Mouse (Mus musculus) embryonic facial prominence, embryonic 13.5 days (tissue): Measurements from ENCODE around the gene Uggt1. TPM values are rescaled to one million over a fixed set of nuclear protein-coding genes. Genes with fewer than 3 reads are reported as not detected.

Source experiments
- ATAC-seq: fragments of 200-750 bp; cut with Nextera tagmentation; 2 replicates; pipeline ENCODE4 v1.8.0; 2017; ENCODE audit warnings: low read depth; ENCODE audit not compliant: insufficient number of reproducible peaks, insufficient read depth, low FRiP score, low TSS enrichment
- H3K27ac ChIP-seq: fragments of 300-500 bp; sonication (generic); 2 replicates; pipeline ENCODE4 v1.5.1; 2015; ENCODE audit warnings: moderate library complexity, mild to moderate bottlenecking, inconsistent platforms
- H3K27me3 ChIP-seq: fragments of 300-500 bp; sonication (generic); 2 replicates; pipeline ENCODE4 v1.6.1; 2015; ENCODE audit warnings: mild to moderate bottlenecking, inconsistent platforms
- H3K36me3 ChIP-seq: fragments of 300-500 bp; sonication (generic); 2 replicates; pipeline ENCODE4 v1.6.1; 2015; ENCODE audit warnings: mild to moderate bottlenecking, inconsistent platforms
- H3K4me1 ChIP-seq: fragments of 300-500 bp; sonication (generic); 2 replicates; pipeline ENCODE4 v1.6.1; 2015; ENCODE audit warnings: inconsistent platforms
- H3K4me2 ChIP-seq: fragments of 300-500 bp; sonication (generic); 2 replicates; pipeline ENCODE4 v1.6.1; 2015; ENCODE audit warnings: moderate library complexity, mild to moderate bottlenecking, inconsistent platforms
- H3K4me3 ChIP-seq: fragments of 300-500 bp; sonication (generic); 2 replicates; pipeline ENCODE4 v1.5.1; 2015; ENCODE audit warnings: mild to moderate bottlenecking, inconsistent platforms
- H3K9ac ChIP-seq: fragments of 300-500 bp; sonication (generic); 2 replicates; pipeline ENCODE4 v1.6.1; 2015; ENCODE audit warnings: mild to moderate bottlenecking, inconsistent platforms
- H3K9me3 ChIP-seq: fragments of 300-500 bp; sonication (generic); 2 replicates; pipeline ENCODE4 v1.6.1; 2016; ENCODE audit warnings: inconsistent platforms
- WGBS: fragments of 180-500 bp; shearing (Covaris S2); methylation state at CpG from one replicate; pipeline ENCODE4 v1.1.7; 2015; ENCODE audit warnings: mixed read lengths; 5-methylcytosine and 5-hydroxymethylcytosine counted together
- polyA plus RNA-seq: library from polyadenylated mRNA; unstranded; fragments of >200 nt; fragmentation: Nextera tagmentation; extraction: Ambion mirVana; gene quantifications from 2 replicates; pipeline ENCODE4 v1.2.1, GENCODE M21; 2015

Gene Uggt1
- polyA plus RNA-seq, 1 experiment from 2014 or later = 54.4 TPM

GRCm38 (mm10) chr1:36254635-36255360 lies 10.3 kb upstream of the Uggt1 start:
- WGBS = 6% methylated on average over 25 of the region's 25 CpGs
- peak overlapping the region; percentile 51 for H3K4me2 ChIP-seq
- H3K4me3 ChIP-seq = peak overlapping the region; percentile 25
- H3K36me3 ChIP-seq = no peaks in the 10 kb centered on the region
- peaks cover 10% of the 10 kb centered on the region for H3K4me1 ChIP-seq
- peaks cover 5% of the 10 kb centered on the region; the same call in 1 of the 2 replicates for H3K9me3 ChIP-seq
- H3K9ac ChIP-seq = peak overlapping the region; percentile 54
- peaks cover 35% of the 10 kb centered on the region for H3K27me3 ChIP-seq
- peak overlapping the region; percentile 28; the same call in 1 of the 2 replicates for H3K27ac ChIP-seq
- ATAC-seq = no peak

GRCm38 (mm10) chr1:36252791-36253190 lies 8.3 kb upstream of the Uggt1 start:
- Histone ChIP-seq H3K9me3 (peaks cover 3% of the 10 kb centered on the region; the same call in 1 of the 2 replicates), H3K27me3 (peaks cover 35% of the 10 kb centered on the region), H3K9ac (no peak overlapping the region), H3K4me2 (no peak overlapping the region), H3K36me3 (no peaks in the 10 kb centered on the region), H3K4me1 (peaks cover 10% of the 10 kb centered on the region), H3K27ac (no peak overlapping the region), H3K4me3 (no peak overlapping the region)
- WGBS = 8% methylated on average over 6 of the region's 6 CpGs
- ATAC-seq = no peak; the same call in 1 of the 2 replicates

DNA sequence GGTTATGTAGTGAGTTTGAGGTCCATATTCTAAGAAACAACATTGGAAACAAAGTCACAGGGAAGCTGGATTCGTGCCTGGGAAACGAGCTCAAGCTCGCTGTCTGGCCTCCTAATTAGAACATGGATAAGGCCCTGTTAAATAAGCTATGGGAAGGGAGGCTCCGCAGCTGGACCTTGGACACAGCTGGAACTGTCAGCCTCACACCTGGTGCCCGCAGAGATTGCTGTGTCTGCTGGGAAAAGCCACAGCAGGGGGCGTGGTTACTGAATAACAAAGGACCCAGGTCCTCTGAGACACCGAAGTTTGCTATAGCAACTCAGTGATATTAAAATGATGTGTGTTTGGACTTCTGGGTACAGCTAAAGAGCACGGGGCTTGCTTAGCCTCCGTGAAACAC lies 6.9 kb upstream of the Uggt1 start:
- no peak overlapping the region for H3K9ac ChIP-seq
- H3K9me3 ChIP-seq = peaks cover 2% of the 10 kb centered on the region; the same call in 1 of the 2 replicates
- no peak overlapping the region for H3K27ac ChIP-seq
- 12% methylated on average over 9 of the region's 9 CpGs for WGBS
- H3K4me2 ChIP-seq = no peak overlapping the region
- no peak overlapping the region for H3K4me3 ChIP-seq
- H3K27me3 ChIP-seq = peaks cover 32% of the 10 kb centered on the region
- H3K36me3 ChIP-seq = no peaks in the 10 kb centered on the region
- ATAC-seq = no peak
- H3K4me1 ChIP-seq = peaks cover 10% of the 10 kb centered on the region

DNA sequence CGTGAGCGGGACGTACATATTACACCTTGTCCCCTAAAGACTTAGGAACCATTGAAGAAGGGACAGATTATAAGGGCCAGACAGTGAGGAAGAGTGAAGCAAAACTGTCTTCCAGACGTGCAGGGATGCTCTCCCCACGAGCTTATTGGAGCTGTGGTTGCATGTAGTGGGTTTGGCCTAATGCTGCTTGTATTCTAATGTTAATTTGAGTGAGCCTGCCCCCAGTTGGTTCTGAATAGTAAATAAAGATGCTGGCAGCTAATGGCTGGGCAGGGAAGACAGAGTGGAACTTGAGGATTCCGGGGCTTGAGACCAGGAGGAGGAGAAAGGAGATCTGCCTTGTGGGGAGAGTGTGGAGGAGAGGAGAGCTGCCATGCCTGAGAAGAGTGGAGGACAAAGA lies 2.2 kb upstream of the Uggt1 start:
- no peaks in the 10 kb centered on the region for H3K36me3 ChIP-seq
- no peak overlapping the region for H3K4me3 ChIP-seq
- H3K27me3 ChIP-seq = no peaks in the 10 kb centered on the region
- H3K9me3 ChIP-seq = no peaks in the 10 kb centered on the region
- H3K4me1 ChIP-seq = peaks cover 16% of the 10 kb centered on the region
- 55% methylated on average over 6 of the region's 6 CpGs for WGBS
- no peak overlapping the region for H3K27ac ChIP-seq
- H3K9ac ChIP-seq = no peak overlapping the region
- H3K4me2 ChIP-seq = no peak overlapping the region
- ATAC-seq = no peak

DNA sequence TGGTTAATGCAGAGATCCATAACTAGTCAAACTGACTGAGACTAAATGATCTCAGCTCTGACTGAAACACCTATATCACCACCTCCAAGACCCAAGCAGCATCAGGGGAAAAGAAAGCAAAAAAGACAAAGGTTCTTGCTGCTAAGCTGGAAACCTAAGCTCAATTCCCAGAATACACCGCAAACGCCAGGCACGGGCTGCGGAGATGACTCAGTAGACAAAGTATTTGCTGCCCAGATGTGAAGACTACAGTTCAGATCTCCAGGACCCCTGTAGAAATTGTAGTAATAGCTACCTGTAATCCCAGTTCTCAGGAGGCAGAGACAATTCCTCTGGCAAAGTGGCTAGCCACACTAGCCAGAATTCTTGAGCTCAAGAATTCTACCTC lies 302 bp upstream of the Uggt1 start:
- Histone ChIP-seq H3K27me3 (no peaks in the 10 kb centered on the region), H3K27ac (no peak overlapping the region), H3K4me3 (no peak overlapping the region), H3K4me1 (peaks cover 17% of the 10 kb centered on the region), H3K9ac (no peak overlapping the region; the same call in 1 of the 2 replicates), H3K9me3 (no peaks in the 10 kb centered on the region), H3K36me3 (no peaks in the 10 kb centered on the region), H3K4me2 (peak overlapping the region; percentile 78)
- WGBS = 90% methylated on average over 4 of the region's 4 CpGs
- no peak for ATAC-seq

DNA sequence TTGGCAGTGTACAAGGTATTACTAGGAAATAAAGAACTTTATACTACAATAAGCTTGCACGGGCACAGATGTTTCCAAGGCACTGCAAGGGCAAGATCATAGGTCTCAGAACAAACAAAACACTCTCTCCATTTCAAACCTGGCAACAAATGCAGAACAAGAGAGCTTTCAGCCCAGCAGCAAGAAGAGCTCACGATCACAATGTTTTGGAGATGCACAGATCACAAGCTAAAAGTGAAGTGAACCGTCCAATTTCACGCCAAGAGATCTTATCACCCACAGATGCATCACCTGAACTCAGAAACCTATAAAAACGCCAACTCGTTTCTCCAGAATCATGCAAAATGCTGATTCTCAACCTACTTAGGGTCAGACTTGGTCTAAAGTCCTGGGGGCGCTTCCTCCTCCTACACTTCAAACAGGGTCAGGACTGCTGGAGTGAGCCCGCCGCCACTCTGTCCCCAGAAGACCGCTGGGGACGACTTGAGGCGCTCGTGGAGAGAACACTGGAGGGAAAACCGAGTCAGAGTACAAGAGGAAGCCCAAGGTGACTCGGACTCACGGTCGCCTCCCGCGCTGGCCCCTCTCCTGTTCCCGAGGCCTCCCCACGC lies 968 bp downstream of the Uggt1 start:
- peak overlapping the region; percentile 78 for H3K27ac ChIP-seq
- H3K36me3 ChIP-seq = no peaks in the 10 kb centered on the region
- H3K4me2 ChIP-seq = peak overlapping the region; percentile 78
- no peaks in the 10 kb centered on the region for H3K9me3 ChIP-seq
- no peaks in the 10 kb centered on the region for H3K27me3 ChIP-seq
- peak overlapping the region; percentile 96 for H3K4me3 ChIP-seq
- peaks cover 17% of the 10 kb centered on the region for H3K4me1 ChIP-seq
- ATAC-seq = peak; percentile 49; the same call in 1 of the 2 replicates
- 2% methylated on average over 21 of the region's 21 CpGs for WGBS
- peak overlapping the region; percentile 91 for H3K9ac ChIP-seq

DNA sequence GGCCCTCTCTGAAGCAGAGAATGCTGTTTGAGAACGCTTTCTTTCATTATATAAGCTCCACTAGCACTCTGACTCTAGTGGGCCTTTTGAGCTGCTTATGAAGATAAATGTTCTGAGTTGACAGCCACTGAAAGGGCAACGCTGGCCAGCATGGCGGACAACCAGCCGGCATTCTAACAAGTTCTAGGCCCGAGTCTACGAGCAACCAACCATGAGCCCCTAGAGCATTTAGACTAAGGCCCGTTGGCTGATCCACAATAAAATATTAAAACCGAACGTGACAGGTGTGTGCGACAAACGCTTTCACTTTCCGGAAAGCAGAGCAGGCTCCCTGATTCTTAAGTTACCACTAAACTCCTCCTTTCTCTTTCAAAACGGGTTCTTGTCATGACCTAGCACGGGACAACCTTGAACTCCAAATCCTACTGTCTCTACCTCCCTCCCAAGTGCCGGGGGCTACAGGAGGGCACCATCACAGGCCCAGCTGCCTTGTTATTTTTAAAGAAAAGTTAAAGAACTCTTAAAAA lies 2.6 kb downstream of the Uggt1 start:
- H3K4me1 ChIP-seq = peaks cover 17% of the 10 kb centered on the region
- H3K9me3 ChIP-seq = no peaks in the 10 kb centered on the region
- 0 out of 2 replicates have a peak overlapping the region, but pooled peaks have one; percentile 32 for H3K9ac ChIP-seq
- 91% methylated on average over 15 of the region's 15 CpGs for WGBS
- peaks cover 2% of the 10 kb centered on the region; the same call in 1 of the 2 replicates for H3K36me3 ChIP-seq
- H3K27me3 ChIP-seq = no peaks in the 10 kb centered on the region
- no peak overlapping the region for H3K4me3 ChIP-seq
- no peak overlapping the region for H3K4me2 ChIP-seq
- no peak overlapping the region for H3K27ac ChIP-seq
- ATAC-seq = no peak

DNA sequence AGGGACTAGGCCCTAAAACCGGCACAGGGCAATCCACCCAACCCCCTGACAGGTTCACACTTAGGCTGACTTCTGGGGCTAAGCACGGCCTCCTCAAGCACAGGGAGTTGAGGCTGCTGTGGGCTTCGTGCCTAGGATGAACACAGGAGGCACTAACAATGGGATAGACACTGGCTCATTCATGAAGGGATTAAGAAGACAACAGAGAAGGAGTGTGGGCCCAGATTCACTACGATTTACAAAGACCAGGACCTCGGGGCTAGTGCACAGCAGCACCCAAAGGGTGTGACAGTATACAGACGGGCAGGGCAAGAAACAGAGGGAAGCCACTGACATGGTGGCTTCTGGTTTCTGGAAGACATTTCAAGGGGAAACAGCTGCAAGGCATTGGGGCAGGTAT lies 4.3 kb downstream of the Uggt1 start:
- Histone ChIP-seq H3K9me3 (no peaks in the 10 kb centered on the region), H3K4me1 (peaks cover 17% of the 10 kb centered on the region), H3K27me3 (no peaks in the 10 kb centered on the region), H3K4me3 (no peak overlapping the region), H3K4me2 (no peak overlapping the region), H3K27ac (no peak overlapping the region), H3K36me3 (peaks cover 4% of the 10 kb centered on the region), H3K9ac (no peak overlapping the region)
- WGBS = 48% methylated on average over 6 of the region's 6 CpGs
- ATAC-seq = no peak

- ATAC-seq = no peak
Measured at GRCm38 (mm10) chr1:36239396-36239795, 5.1 kb downstream of the Uggt1 start.

GRCm38 (mm10) chr1:36235855-36236254 lies 8.7 kb downstream of the Uggt1 start:
- Histone ChIP-seq H3K36me3 (peaks cover 27% of the 10 kb centered on the region), H3K27me3 (no peaks in the 10 kb centered on the region), H3K4me2 (no peak overlapping the region), H3K4me1 (no peaks in the 10 kb centered on the region), H3K4me3 (no peak overlapping the region), H3K27ac (no peak overlapping the region), H3K9ac (no peak overlapping the region), H3K9me3 (no peaks in the 10 kb centered on the region)
- ATAC-seq = no peak
- WGBS = 79% methylated on average over 2 of the region's 2 CpGs

More at GRCm38 (mm10) chr1:36239396-36239795, 5.1 kb downstream of the Uggt1 start:
- Histone ChIP-seq H3K4me1 (peaks cover 17% of the 10 kb centered on the region), H3K9me3 (no peaks in the 10 kb centered on the region), H3K27ac (no peak overlapping the region), H3K27me3 (no peaks in the 10 kb centered on the region), H3K9ac (no peak overlapping the region; the same call in 1 of the 2 replicates), H3K4me3 (no peak overlapping the region), H3K36me3 (peaks cover 10% of the 10 kb centered on the region), H3K4me2 (no peak overlapping the region)
- WGBS = 89% methylated on average over 10 of the region's 10 CpGs

- Histone ChIP-seq H3K4me2 (no peak overlapping the region), H3K9ac (no peak overlapping the region), H3K4me1 (no peaks in the 10 kb centered on the region), H3K27ac (no peak overlapping the region), H3K4me3 (no peak overlapping the region), H3K9me3 (no peaks in the 10 kb centered on the region), H3K36me3 (peaks cover 30% of the 10 kb centered on the region), H3K27me3 (no peaks in the 10 kb centered on the region)
- 85% methylated on average over 9 of the region's 9 CpGs for WGBS
- ATAC-seq = no peak
Measured at GRCm38 (mm10) chr1:36235057-36235639, 9.4 kb downstream of the Uggt1 start.
